Mouse (Mus musculus): ENCODE data around the gene Abce1.

Gene Abce1

GRCm38 (mm10) chr8:79639586-79640451 is 71.7 kb downstream of the Abce1 start, which contains the start of gene Otud4:
TSS of gene Otud4 (plus strand) at chr8:79639618.
- peak; percentile 70 to 71 for DNase-seq

- peak; percentile 98 to 100 for DNase-seq
Measured at GRCm38 (mm10) chr8:79638707-79639549, 72.6 kb downstream of the Abce1 start.

- no peak for DNase-seq
Measured at GRCm38 (mm10) chr8:79638001-79638706, 73.4 kb downstream of the Abce1 start.

DNA sequence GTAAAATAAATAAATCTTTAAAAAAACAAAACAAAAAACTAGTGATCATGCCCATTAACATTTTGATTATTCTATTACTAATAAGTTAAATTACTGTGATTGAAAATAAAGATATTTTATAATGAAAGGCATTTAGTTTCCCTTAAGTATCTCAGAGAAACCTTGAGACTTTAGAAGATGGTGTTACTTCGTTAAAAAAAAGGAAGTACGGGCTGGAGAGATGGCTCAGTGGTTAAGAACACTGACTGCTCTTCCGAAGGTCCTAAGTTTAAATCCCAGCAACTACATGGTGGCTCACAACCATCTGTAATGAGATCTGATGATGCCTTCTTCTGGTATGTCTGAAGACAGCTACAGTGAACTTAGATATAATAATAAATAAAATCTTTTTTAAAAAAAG is 74.3 kb downstream of the Abce1 start:
- no peak for DNase-seq

DNA sequence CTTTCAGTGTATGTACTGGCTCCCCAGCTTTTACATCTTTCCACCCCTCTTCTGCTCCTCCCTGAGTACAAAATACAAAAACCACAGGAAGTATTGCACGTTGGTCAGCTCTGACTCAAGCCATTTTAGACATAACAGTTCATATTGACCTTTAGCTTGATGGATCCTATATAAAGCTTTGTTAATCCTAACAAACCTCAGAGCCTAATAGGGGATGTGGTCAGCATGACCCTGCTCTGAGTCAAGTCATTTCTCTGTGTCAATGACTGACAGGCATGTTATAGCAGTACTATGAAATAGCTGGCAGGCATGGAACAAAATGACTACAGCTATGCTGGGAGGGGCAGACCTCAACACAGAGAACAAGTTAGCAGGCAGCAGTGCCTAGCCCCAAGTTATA is 75.4 kb downstream of the Abce1 start:
- DNase-seq: no peak

DNA sequence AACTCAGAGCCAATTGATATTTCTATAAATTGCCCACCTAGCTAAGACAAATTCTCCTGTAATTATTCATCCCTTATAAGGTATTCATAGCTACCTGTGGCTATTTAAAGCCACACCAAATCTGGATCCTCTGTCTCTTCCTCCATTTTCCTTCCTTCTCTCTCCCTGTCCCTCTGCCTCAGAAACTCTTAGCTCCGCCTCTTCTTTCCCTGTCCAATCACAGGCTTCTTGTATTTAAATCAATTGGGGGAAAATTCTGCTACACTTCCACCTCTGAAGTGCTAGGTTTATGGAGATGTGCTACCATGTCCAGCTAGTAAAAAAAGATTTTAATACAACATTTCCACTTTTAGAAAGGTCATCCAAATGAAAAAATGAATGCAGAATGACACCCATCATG is 76.0 kb downstream of the Abce1 start:
- DNase-seq: no peak

Measured in lung, postnatal 4 days (tissue).